Mouse (Mus musculus) CH12.LX (cell line): ENCODE measurements around the gene Trim10. TPM values are rescaled to one million over a fixed set of nuclear protein-coding genes. Genes with fewer than 3 reads are reported as not detected.

Source experiments
- DNase-seq: peaks from one replicate; pipeline ENCODE4 v3.0.0-alpha.2; 2013; ENCODE audit errors: extremely low read depth
- H3K27ac ChIP-seq: 2 replicates; pipeline ENCODE4 v1.5.1; 2012; ENCODE audit warnings: low read depth, mild to moderate bottlenecking, control low read depth, moderate library complexity; ENCODE audit not compliant: insufficient read depth
- H3K27me3 ChIP-seq: replicated peaks from 2 replicates; pipeline ENCODE3; 2012; ENCODE audit warnings: inconsistent platforms
- H3K36me3 ChIP-seq, 2 experiments: replicated peaks in 1 of 2; 2 replicates each; pipeline versions ENCODE3 to v1.6.1; 2012; ENCODE audit warnings: inconsistent platforms in 1 of 2, low read length in 1 of 2, mild to moderate bottlenecking in 1 of 2, mixed read lengths in 1 of 2, moderate library complexity in 1 of 2; ENCODE audit not compliant: control insufficient read depth in 1 of 2, insufficient read depth in 1 of 2
- H3K4me1 ChIP-seq, 2 experiments: 2 replicates each; pipeline ENCODE4 v1.6.1; 2012; ENCODE audit warnings: inconsistent platforms in 1 of 2, moderate library complexity in 1 of 2; ENCODE audit not compliant: insufficient read depth in 2 of 2, control insufficient read depth in 1 of 2
- H3K4me2 ChIP-seq: 2 replicates; pipeline ENCODE4 v1.6.1; 2012; ENCODE audit warnings: low read depth, mild to moderate bottlenecking, control low read depth; ENCODE audit not compliant: poor library complexity, insufficient read depth, severe bottlenecking
- H3K4me3 ChIP-seq, 3 experiments: fragments of 150-350 bp in 1 of 3; sonication (generic) in 1 of 3; replicated peaks in 1 of 3; 2 replicates each; pipeline versions ENCODE3 to v1.5.1; 2011 to 2012; ENCODE audit warnings: low read depth in 2 of 3, low read length in 2 of 3, mild to moderate bottlenecking in 2 of 3, moderate library complexity in 2 of 3, control low read depth in 1 of 3, improper control_type of control experiment in 1 of 3, inconsistent platforms in 1 of 3, mixed read lengths in 1 of 3; ENCODE audit not compliant: poor library complexity in 1 of 3
- H3K79me2 ChIP-seq: replicated peaks from 2 replicates; pipeline ENCODE4 v1.6.1; 2012; ENCODE audit warnings: mild to moderate bottlenecking, moderate library complexity; ENCODE audit not compliant: control insufficient read depth, poor library complexity, insufficient read depth, severe bottlenecking; ENCODE audit errors: extremely low read depth
- H3K9ac ChIP-seq: 2 replicates; pipeline ENCODE4 v1.6.1; 2012; ENCODE audit warnings: low read depth, mild to moderate bottlenecking, control low read depth, moderate library complexity; ENCODE audit not compliant: insufficient read depth
- H3K9me3 ChIP-seq: replicated peaks from 2 replicates; pipeline ENCODE3; 2012; ENCODE audit warnings: low read length, inconsistent platforms, mixed read lengths
- BHLHE40 ChIP-seq: IDR thresholded peaks from 2 replicates; pipeline ENCODE4 v1.6.1; 2011; ENCODE audit warnings: mild to moderate bottlenecking, low read depth, low read length, improper control_type of control experiment
- CTCF ChIP-seq, 2 experiments: IDR thresholded peaks in 1 of 2; conservative IDR thresholded peaks in 1 of 2; 2 replicates each; pipeline ENCODE4 v1.5.1; 2011 to 2012; ENCODE audit warnings: low read depth in 2 of 2, low read length in 2 of 2, improper control_type of control experiment in 1 of 2, inconsistent platforms in 1 of 2, mild to moderate bottlenecking in 1 of 2, moderate library complexity in 1 of 2
- E2F4 ChIP-seq: IDR thresholded peaks from 2 replicates; pipeline ENCODE4 v1.6.1; 2011; ENCODE audit warnings: low read depth, low read length, improper control_type of control experiment; ENCODE audit not compliant: insufficient replicate concordance
- GABPA ChIP-seq: IDR thresholded peaks from 2 replicates; pipeline ENCODE4 v1.6.1; 2012; ENCODE audit warnings: low read depth, low read length, improper control_type of control experiment, inconsistent platforms; ENCODE audit not compliant: insufficient replicate concordance
- HCFC1 ChIP-seq: IDR thresholded peaks from 2 replicates; pipeline ENCODE4 v1.6.1; 2012; ENCODE audit warnings: low read depth, mild to moderate bottlenecking, inconsistent platforms, low read length, improper control_type of control experiment
- IRF4 ChIP-seq: IDR thresholded peaks from 2 replicates; pipeline ENCODE4 v1.6.1; 2014; ENCODE audit warnings: low read depth, mild to moderate bottlenecking, inconsistent platforms, low read length, improper control_type of control experiment
- JUN ChIP-seq: IDR thresholded peaks from 2 replicates; pipeline ENCODE4 v1.6.1; 2011; ENCODE audit warnings: low read depth, mild to moderate bottlenecking, low read length, improper control_type of control experiment, moderate library complexity; ENCODE audit not compliant: insufficient read depth
- JUND ChIP-seq: conservative IDR thresholded peaks from 2 replicates; pipeline ENCODE4 v1.6.1; 2011; ENCODE audit warnings: low read depth, low read length, improper control_type of control experiment
- MAZ ChIP-seq: IDR thresholded peaks from 2 replicates; pipeline ENCODE4 v1.6.1; 2012; ENCODE audit warnings: low read depth, mild to moderate bottlenecking, inconsistent platforms, low read length, improper control_type of control experiment, moderate library complexity
- MXI1 ChIP-seq: IDR thresholded peaks from 2 replicates; pipeline ENCODE4 v1.6.1; 2011; ENCODE audit warnings: mild to moderate bottlenecking, low read depth, low read length, improper control_type of control experiment
- MYC ChIP-seq: IDR thresholded peaks from 2 replicates; pipeline ENCODE4 v1.6.1; 2011; ENCODE audit warnings: low read depth, mild to moderate bottlenecking, improper control_type of control experiment, low read length
- NELFE ChIP-seq: IDR thresholded peaks from 2 replicates; pipeline ENCODE4 v1.6.1; 2011; ENCODE audit warnings: low read depth, low read length, improper control_type of control experiment
- NRF1 ChIP-seq: IDR thresholded peaks from 2 replicates; pipeline ENCODE4 v1.6.1; 2014; ENCODE audit warnings: low read depth, mild to moderate bottlenecking, inconsistent platforms, low read length, improper control_type of control experiment, moderate library complexity
- POLR2AphosphoS2 ChIP-seq: IDR thresholded peaks from 2 replicates; pipeline ENCODE4 v1.6.1; 2011; ENCODE audit warnings: low read depth, low read length, improper control_type of control experiment
- RAD21 ChIP-seq: IDR thresholded peaks from 2 replicates; pipeline ENCODE4 v1.6.1; 2011; ENCODE audit warnings: low read depth, mild to moderate bottlenecking, low read length, improper control_type of control experiment, moderate library complexity
- RCOR1 ChIP-seq: conservative IDR thresholded peaks from 2 replicates; pipeline ENCODE4 v1.6.1; 2012; ENCODE audit warnings: low read depth, mild to moderate bottlenecking, inconsistent platforms, low read length, improper control_type of control experiment
- SIN3A ChIP-seq: IDR thresholded peaks from 2 replicates; pipeline ENCODE4 v1.6.1; 2012; ENCODE audit warnings: low read length, improper control_type of control experiment, inconsistent platforms
- SMC3 ChIP-seq: IDR thresholded peaks from 2 replicates; pipeline ENCODE4 v1.6.1; 2011; ENCODE audit warnings: low read depth, low read length, improper control_type of control experiment
- UBTF ChIP-seq: IDR thresholded peaks from 2 replicates; pipeline ENCODE4 v1.6.1; 2012; ENCODE audit warnings: low read depth, mild to moderate bottlenecking, inconsistent platforms, low read length, improper control_type of control experiment, moderate library complexity
- USF1 ChIP-seq: IDR thresholded peaks from 2 replicates; pipeline ENCODE4 v1.6.1; 2014; ENCODE audit warnings: low read depth, mild to moderate bottlenecking, inconsistent platforms, low read length, improper control_type of control experiment
- USF2 ChIP-seq: conservative IDR thresholded peaks from 2 replicates; pipeline ENCODE4 v1.6.1; 2011; ENCODE audit warnings: low read depth, low read length, improper control_type of control experiment
- ZC3H11A ChIP-seq: IDR thresholded peaks from 2 replicates; pipeline ENCODE4 v1.6.1; 2012; ENCODE audit warnings: low read depth, mild to moderate bottlenecking, inconsistent platforms, low read length, improper control_type of control experiment
- dilution Hi-C: fragments of 300-500 bp; cut with MboI; formaldehyde crosslinking; loops from 2 replicates; pipeline ENCODE4 v1.14.3; 2020; ENCODE audit warnings: low sequenced_read_pairs; ENCODE audit not compliant: extremely low pct_unique_long_range_greater_than_20kb, extremely low pct_ligation_motif_present
- in situ Hi-C: fragments of 300-500 bp; cut with MboI; formaldehyde crosslinking; loops from 3 replicates; pipeline ENCODE4 v1.14.3; 2019; ENCODE audit warnings: low sequenced_read_pairs, low pct_ligation_motif_present, low pct_unique_long_range_greater_than_20kb, mixed read lengths
- polyA plus RNA-seq: library from polyadenylated mRNA; unstranded; fragments of >175 nt; gene quantifications from 2 replicates; pipeline ENCODE4 v1.2.1, GENCODE M21; 2012; ENCODE audit warnings: low read depth; ENCODE audit not compliant: insufficient read length
- total RNA-seq, 2 experiments: library from RNA; depleted of rRNA; stranded (reverse); fragments of 300-350 nt in 1 of 2; fragments of >200 nt in 1 of 2; gene quantifications; 2 replicates each; pipeline ENCODE4 v1.2.3; 2012 to 2014

Trim10 gene
- total and polyA plus RNA-seq, 3 experiments, result not detected

DNA sequence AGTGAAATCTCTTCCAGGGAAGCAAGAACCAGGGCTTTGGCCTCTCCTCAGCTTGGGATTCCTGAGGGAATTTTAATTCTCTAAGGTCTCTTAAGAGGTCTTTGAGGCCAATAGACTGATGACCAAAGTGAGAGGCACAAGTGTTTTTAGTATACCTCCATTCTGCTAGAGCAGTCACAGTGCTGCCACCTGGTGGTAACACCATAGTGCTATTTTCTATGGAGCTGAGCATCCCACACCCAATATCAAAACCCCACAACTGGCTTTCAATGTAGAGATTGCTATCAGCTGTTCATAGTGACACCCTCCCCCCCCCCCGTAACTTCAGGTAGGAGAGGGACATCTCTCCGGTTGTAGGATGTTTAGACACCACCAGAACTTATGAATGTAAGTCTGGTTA lies 44.7 kb downstream of the Trim10 start:
- in situ Hi-C loops, result loop anchor here (10.0 kb wide), 2 partner anchors 81 to 291 kb away; partner anchors contain the start of gene Olfr94

DNA sequence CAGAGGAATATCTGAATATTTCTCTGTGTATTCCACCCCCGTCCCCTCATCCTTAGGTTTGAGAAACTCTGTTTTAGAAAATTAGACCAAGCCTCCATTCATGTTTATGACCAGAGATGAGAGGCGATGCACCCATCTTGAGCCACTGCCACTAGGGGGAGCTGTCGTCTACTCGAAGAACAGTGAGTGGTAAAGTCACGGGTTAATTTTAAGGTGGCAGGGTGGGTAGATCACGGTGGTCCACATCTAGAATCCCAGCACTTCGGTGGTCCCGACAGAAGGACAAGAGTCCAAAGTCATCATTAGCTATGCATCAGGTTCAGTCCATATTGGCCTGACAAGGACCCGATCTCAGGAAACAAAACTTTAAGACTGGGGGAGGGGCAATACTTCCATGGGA lies 45.7 kb downstream of the Trim10 start:
- no peak overlapping the region for H3K27ac ChIP-seq
- dilution Hi-C loops, result no loop called here
- no peaks in the 10 kb centered on the region for H3K9me3 ChIP-seq
- in situ Hi-C loops, result loop anchor here (5.0 to 10.0 kb wide), 3 partner anchors 80 to 290 kb away; partner anchors contain the start of gene Olfr94
- DNase-seq, result peak; percentile 65
- no peak overlapping the region for H3K4me3 ChIP-seq
- peaks cover 4% of the 10 kb centered on the region for H3K27me3 ChIP-seq
- H3K36me3 ChIP-seq, result no peaks in the 10 kb centered on the region
- TF ChIP-seq NELFE, result peak; percentile 29; the same call in 1 of the 2 replicates
- TF ChIP-seq CTCF (conservative IDR thresholded peaks at IDR 0.05 in 1 of 2, IDR thresholded peaks at IDR 0.05 in 1 of 2; ENCODE audit: low read depth in 2 of 2, low read length in 2 of 2), result peak; percentile 76 to 93
- no peak for TF ChIP-seq GABPA
- TF ChIP-seq E2F4, result no peak
- TF ChIP-seq ZC3H11A, result peak; percentile 43
- TF ChIP-seq RAD21, result peak; percentile 86
- no peak for TF ChIP-seq USF1
- TF ChIP-seq BHLHE40, result peak; percentile 51
- TF ChIP-seq SMC3, result peak; percentile 86
- no peak for TF ChIP-seq NRF1
- H3K4me2 ChIP-seq, result peak overlapping the region; percentile 39
- 0 out of 4 replicates have a peak, but pooled peaks cover 0 to 3% of the 10 kb centered on the region in 2 experiments for H3K4me1 ChIP-seq
- no peak overlapping the region for H3K9ac ChIP-seq
- no peaks in the 10 kb centered on the region for H3K79me2 ChIP-seq

More for the DNA sequence above, 44.7 kb downstream of the Trim10 start:
- Histone ChIP-seq H3K27ac (no peak overlapping the region), H3K4me2 (no peak overlapping the region), H3K9ac (no peak overlapping the region), H3K4me3 (no peak overlapping the region), H3K36me3 (no peaks in the 10 kb centered on the region), H3K27me3 (peaks cover 4% of the 10 kb centered on the region), H3K9me3 (no peaks in the 10 kb centered on the region), H3K79me2 (no peaks in the 10 kb centered on the region)
- dilution Hi-C loops, result no loop called here
- DNase-seq, result peak; percentile 82
- TF ChIP-seq JUND, result 0 out of 2 replicates have a peak, but pooled peaks have one; percentile 12
- TF ChIP-seq MYC, result 0 out of 2 replicates have a peak, but pooled peaks have one; percentile 35
- TF ChIP-seq MAZ, result no peak
- no peak for TF ChIP-seq HCFC1
- TF ChIP-seq GABPA, result no peak
- TF ChIP-seq RCOR1, result no peak
- TF ChIP-seq SMC3, result peak; percentile 84
- TF ChIP-seq USF2, result no peak
- peak; percentile 66 to 89 for TF ChIP-seq CTCF (conservative IDR thresholded peaks at IDR 0.05 in 1 of 2, IDR thresholded peaks at IDR 0.05 in 1 of 2; ENCODE audit: low read depth in 2 of 2, low read length in 2 of 2)
- no peak for TF ChIP-seq BHLHE40
- peak; percentile 49 for TF ChIP-seq RAD21
- no peak for TF ChIP-seq SIN3A
- no peak for TF ChIP-seq UBTF
- no peak for TF ChIP-seq IRF4
- no peak for TF ChIP-seq MXI1
- no peak for TF ChIP-seq POLR2AphosphoS2
- TF ChIP-seq JUN, result no peak
- TF ChIP-seq, all 38 proteins: peak for 5
- 0 out of 4 replicates have a peak, but pooled peaks cover 3 to 4% of the 10 kb centered on the region in 2 experiments for H3K4me1 ChIP-seq
